Mouse (Mus musculus): Measurements from ENCODE around the gene Dbil5.
A peak's percentile ranks its signal among the peaks of the same experiment; 100 is the strongest.

The Dbil5 gene

GRCm38 (mm10) chr11:76236136-76236535 lies 18.7 kb downstream of the Dbil5 start:
- DNase-seq (ENCODE audit: low spot score), result no peak

GRCm38 (mm10) chr11:76239750-76240149 lies 22.3 kb downstream of the Dbil5 start:
- no peak for DNase-seq (ENCODE audit: low spot score)

- peak; percentile 88 for DNase-seq (ENCODE audit: low spot score)
These were observed 25.7 kb downstream of the Dbil5 start, which contains the start of the genes Mrm3 and Glod4 for GRCm38 (mm10) chr11:76242901-76243810. Gene Mrm3, plus strand, starts transcription at chr11:76243715. Gene Glod4, minus strand, starts transcription at chr11:76243725.

GRCm38 (mm10) chr11:76243811-76244546 lies 26.6 kb downstream of the Dbil5 start:
- no peak for DNase-seq (ENCODE audit: low spot score)

- no peak for DNase-seq (ENCODE audit: low spot score)
These were observed 29.0 kb downstream of the Dbil5 start for GRCm38 (mm10) chr11:76246439-76246838.

GRCm38 (mm10) chr11:76247239-76247638 lies 29.8 kb downstream of the Dbil5 start:
- no peak for DNase-seq (ENCODE audit: low spot score)

GRCm38 (mm10) chr11:76252036-76252435 lies 34.6 kb downstream of the Dbil5 start:
- no peak for DNase-seq (ENCODE audit: low spot score)

- DNase-seq (ENCODE audit: low spot score), result peak; percentile 74
These were observed 35.9 kb downstream of the Dbil5 start for GRCm38 (mm10) chr11:76253145-76253917.

- DNase-seq (ENCODE audit: low spot score), result no peak
These were observed 36.5 kb downstream of the Dbil5 start for GRCm38 (mm10) chr11:76253918-76254264.

- no peak for DNase-seq (ENCODE audit: low spot score)
These were observed 38.1 kb downstream of the Dbil5 start for GRCm38 (mm10) chr11:76255431-76256001.

- no peak for DNase-seq (ENCODE audit: low spot score)
These were observed 38.7 kb downstream of the Dbil5 start for GRCm38 (mm10) chr11:76256129-76256528.

GRCm38 (mm10) chr11:76257386-76257785 lies 40.0 kb downstream of the Dbil5 start:
- no peak for DNase-seq (ENCODE audit: low spot score)

GRCm38 (mm10) chr11:76258511-76258910 lies 41.1 kb downstream of the Dbil5 start:
- DNase-seq (ENCODE audit: low spot score), result no peak

- no peak for DNase-seq (ENCODE audit: low spot score)
These were observed 43.0 kb downstream of the Dbil5 start for GRCm38 (mm10) chr11:76260208-76261050.

GRCm38 (mm10) chr11:76261224-76261623 lies 43.8 kb downstream of the Dbil5 start:
- DNase-seq (ENCODE audit: low spot score), result no peak

- no peak for DNase-seq (ENCODE audit: low spot score)
These were observed 45.4 kb downstream of the Dbil5 start for GRCm38 (mm10) chr11:76262611-76263351.

GRCm38 (mm10) chr11:76267550-76267949 lies 50.1 kb downstream of the Dbil5 start:
- no peak for DNase-seq (ENCODE audit: low spot score)

- no peak for DNase-seq (ENCODE audit: low spot score)
These were observed 50.6 kb downstream of the Dbil5 start for GRCm38 (mm10) chr11:76268001-76268459.

Data from yolk sac, embryonic 10.5 days (tissue).